Mouse (Mus musculus): ENCODE measurements around the gene Olfr1410. TPM values are rescaled to one million over a fixed set of nuclear protein-coding genes. Genes with fewer than 3 reads are reported as not detected.

Olfr1410 gene
- polyA plus RNA-seq, 1 experiment = not detected

DNA sequence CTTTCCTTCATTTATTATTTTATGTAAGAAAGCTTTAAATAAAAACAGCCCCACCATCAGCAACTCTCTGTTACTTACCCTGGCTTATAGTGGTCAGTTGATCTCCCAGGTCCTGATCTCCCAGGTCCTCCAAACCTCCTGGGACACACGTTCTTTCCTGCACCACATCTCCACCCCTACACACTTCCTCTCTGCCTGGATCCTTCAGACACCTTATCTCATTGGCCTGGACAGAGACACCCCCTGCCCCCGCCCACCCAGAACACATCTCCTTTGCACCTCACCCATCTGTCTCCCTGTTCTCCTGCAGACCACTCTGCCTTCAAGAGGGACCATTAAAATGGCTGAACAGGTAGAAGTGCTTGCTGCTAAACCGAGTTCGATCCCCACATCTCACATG is 41.4 kb downstream of the Olfr1410 start:
- no peak for TF ChIP-seq CTCF (conservative IDR thresholded peaks at IDR 0.05; ENCODE audit: insufficient read depth, insufficient read length, low read depth, low read length)
- no peak for TF ChIP-seq POLR2A (IDR thresholded peaks at IDR 0.05; ENCODE audit: low read depth, low read length)
- no peak for DNase-seq
- WGBS = 68% methylated on average over 4 of the region's 4 CpGs
- H3K36me3 ChIP-seq (ENCODE audit: control insufficient read depth, insufficient read depth, low read length) = no peaks in the 10 kb centered on the region
- no peaks in the 10 kb centered on the region for H3K27me3 ChIP-seq (replicated peaks; ENCODE audit: control insufficient read depth, insufficient read depth, low read length)
- peaks cover 3% of the 10 kb centered on the region; the same call in 1 of the 2 replicates for H3K4me1 ChIP-seq (ENCODE audit: control insufficient read depth, insufficient read depth, low read length)
- H3K27ac ChIP-seq (ENCODE audit: insufficient read depth, low read depth, low read length) = no peak overlapping the region
- no peak overlapping the region for H3K4me3 ChIP-seq (ENCODE audit: insufficient read depth, low read depth, low read length)

DNA sequence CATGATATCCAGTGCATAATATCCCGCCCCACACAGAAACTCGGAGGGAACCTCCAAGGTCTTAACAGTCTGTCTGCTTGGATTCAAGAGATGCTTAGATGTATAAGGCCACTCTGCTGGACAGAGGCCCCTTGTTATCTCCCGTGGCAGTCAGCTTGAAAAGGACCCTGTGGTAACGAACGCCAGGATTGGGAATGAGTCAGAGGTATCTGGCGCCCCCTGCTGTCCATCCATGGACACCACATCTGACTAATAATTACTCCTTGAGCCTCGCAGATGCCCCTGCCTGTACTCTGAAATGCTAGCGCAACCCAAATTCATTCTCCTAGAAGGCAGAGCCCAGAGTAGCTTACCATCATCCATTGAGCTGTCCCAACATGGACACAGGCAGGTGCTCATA is 42.2 kb downstream of the Olfr1410 start:
- Histone ChIP-seq H3K36me3 (ENCODE audit: control insufficient read depth, insufficient read depth, low read length) (no peaks in the 10 kb centered on the region), H3K4me3 (ENCODE audit: insufficient read depth, low read depth, low read length) (no peak overlapping the region), H3K27me3 (replicated peaks; ENCODE audit: control insufficient read depth, insufficient read depth, low read length) (no peaks in the 10 kb centered on the region), H3K27ac (ENCODE audit: insufficient read depth, low read depth, low read length) (no peak overlapping the region), H3K4me1 (ENCODE audit: control insufficient read depth, insufficient read depth, low read length) (no peaks in the 10 kb centered on the region)
- TF ChIP-seq CTCF (conservative IDR thresholded peaks at IDR 0.05; ENCODE audit: insufficient read depth, insufficient read length, low read depth, low read length) (peak; percentile 90), POLR2A (IDR thresholded peaks at IDR 0.05; ENCODE audit: low read depth, low read length) (no peak)
- DNase-seq = peak; percentile 67
- WGBS = 12% methylated on average over 8 of the region's 8 CpGs

DNA sequence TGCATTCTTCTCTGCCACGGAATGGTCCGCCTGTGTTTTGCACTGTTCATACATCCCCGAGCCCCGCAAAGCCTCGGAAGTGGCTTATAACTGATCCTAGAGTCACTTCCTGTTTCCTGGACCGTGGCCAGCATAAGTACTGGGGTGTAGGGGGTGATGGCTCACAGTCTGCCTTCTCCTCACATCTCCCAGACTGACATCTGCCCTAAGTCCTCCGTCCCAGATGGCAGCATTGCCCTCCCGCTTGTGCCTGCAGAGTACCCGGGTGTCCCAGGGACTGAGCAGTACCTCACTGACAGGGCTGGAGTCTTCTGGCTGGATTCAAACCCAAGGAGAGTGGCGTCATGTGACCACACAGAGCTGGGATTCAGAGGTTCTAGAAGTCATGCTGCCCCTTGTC is 42.6 kb downstream of the Olfr1410 start:
- no peak for DNase-seq
- H3K4me1 ChIP-seq (ENCODE audit: control insufficient read depth, insufficient read depth, low read length) = no peaks in the 10 kb centered on the region
- WGBS = 33% methylated on average over 10 of the region's 10 CpGs
- TF ChIP-seq CTCF (conservative IDR thresholded peaks at IDR 0.05; ENCODE audit: insufficient read depth, insufficient read length, low read depth, low read length) (no peak), POLR2A (IDR thresholded peaks at IDR 0.05; ENCODE audit: low read depth, low read length) (no peak)
- H3K27me3 ChIP-seq (replicated peaks; ENCODE audit: control insufficient read depth, insufficient read depth, low read length) = no peaks in the 10 kb centered on the region
- H3K4me3 ChIP-seq (ENCODE audit: insufficient read depth, low read depth, low read length) = no peak overlapping the region
- no peak overlapping the region for H3K27ac ChIP-seq (ENCODE audit: insufficient read depth, low read depth, low read length)
- no peaks in the 10 kb centered on the region for H3K36me3 ChIP-seq (ENCODE audit: control insufficient read depth, insufficient read depth, low read length)

DNA sequence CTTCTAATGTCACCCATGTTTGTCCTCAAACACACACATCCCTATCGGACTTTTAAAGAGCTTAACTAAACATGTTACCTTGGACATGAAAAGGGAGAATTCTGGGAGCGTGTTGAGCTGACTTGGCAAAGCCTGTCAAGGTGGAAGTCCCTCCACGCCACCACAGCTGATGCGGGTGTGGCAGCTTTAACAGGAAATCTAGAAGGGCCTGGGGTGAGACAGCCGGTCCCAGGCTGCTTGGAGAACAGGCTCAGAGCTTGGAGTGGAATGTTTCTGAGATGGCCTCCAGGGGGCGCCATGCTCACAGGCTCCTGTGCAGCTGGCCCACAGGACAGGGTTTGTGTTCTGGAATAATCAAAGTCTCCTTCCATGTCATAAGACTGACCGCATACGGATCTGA is 43.1 kb downstream of the Olfr1410 start, which contains the start of gene Otos:
Gene Otos, minus strand, starts transcription at position 169 of the 400 bp plus-strand sequence.
- peak; percentile 64 for DNase-seq
- WGBS = 16% methylated on average over 8 of the region's 8 CpGs
- no peak within 1 kb of the TSS for H3K4me3 ChIP-seq (ENCODE audit: insufficient read depth, low read depth, low read length)

DNA sequence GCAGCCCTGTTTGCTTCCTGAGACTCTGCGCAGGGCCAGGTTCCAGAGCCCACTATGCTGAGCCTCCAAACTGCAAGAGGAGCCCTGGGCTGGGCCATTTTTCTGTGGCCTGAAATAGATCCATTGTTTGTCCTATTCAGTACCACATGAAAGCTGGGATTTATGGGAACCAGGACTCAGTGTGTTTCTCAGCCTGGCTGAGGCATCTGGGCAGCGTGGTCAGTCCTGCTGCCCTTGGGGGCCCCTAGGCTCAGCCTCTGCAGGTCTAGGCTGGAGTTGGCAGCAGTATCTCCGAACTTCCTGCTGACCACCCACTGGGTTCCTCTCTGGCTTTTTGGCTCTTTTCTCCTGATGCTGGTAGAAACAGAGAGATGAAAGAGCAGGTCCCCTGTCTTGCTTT is 45.9 kb downstream of the Olfr1410 start:
- H3K4me3 ChIP-seq (ENCODE audit: insufficient read depth, low read depth, low read length) = no peak overlapping the region
- no peaks in the 10 kb centered on the region for H3K36me3 ChIP-seq (ENCODE audit: control insufficient read depth, insufficient read depth, low read length)
- no peak overlapping the region for H3K27ac ChIP-seq (ENCODE audit: insufficient read depth, low read depth, low read length)
- no peaks in the 10 kb centered on the region for H3K4me1 ChIP-seq (ENCODE audit: control insufficient read depth, insufficient read depth, low read length)
- no peaks in the 10 kb centered on the region for H3K27me3 ChIP-seq (replicated peaks; ENCODE audit: control insufficient read depth, insufficient read depth, low read length)
- no peak for DNase-seq
- WGBS = 71% methylated on average over 3 of the region's 3 CpGs
- TF ChIP-seq CTCF (conservative IDR thresholded peaks at IDR 0.05; ENCODE audit: insufficient read depth, insufficient read length, low read depth, low read length) (no peak), POLR2A (IDR thresholded peaks at IDR 0.05; ENCODE audit: low read depth, low read length) (no peak)

More for the DNA sequence above, 43.1 kb downstream of the Olfr1410 start, which contains the start of gene Otos:
- Histone ChIP-seq H3K4me1 (ENCODE audit: control insufficient read depth, insufficient read depth, low read length) (no peaks in the 10 kb centered on the region), H3K27me3 (replicated peaks; ENCODE audit: control insufficient read depth, insufficient read depth, low read length) (no peaks in the 10 kb centered on the region), H3K27ac (ENCODE audit: insufficient read depth, low read depth, low read length) (no peak within 1 kb of the TSS), H3K36me3 (ENCODE audit: control insufficient read depth, insufficient read depth, low read length) (no peaks in the 10 kb centered on the region)
- TF ChIP-seq CTCF (conservative IDR thresholded peaks at IDR 0.05; ENCODE audit: insufficient read depth, insufficient read length, low read depth, low read length) = peak; percentile 78
- TF ChIP-seq POLR2A (IDR thresholded peaks at IDR 0.05; ENCODE audit: low read depth, low read length) = no peak

DNA sequence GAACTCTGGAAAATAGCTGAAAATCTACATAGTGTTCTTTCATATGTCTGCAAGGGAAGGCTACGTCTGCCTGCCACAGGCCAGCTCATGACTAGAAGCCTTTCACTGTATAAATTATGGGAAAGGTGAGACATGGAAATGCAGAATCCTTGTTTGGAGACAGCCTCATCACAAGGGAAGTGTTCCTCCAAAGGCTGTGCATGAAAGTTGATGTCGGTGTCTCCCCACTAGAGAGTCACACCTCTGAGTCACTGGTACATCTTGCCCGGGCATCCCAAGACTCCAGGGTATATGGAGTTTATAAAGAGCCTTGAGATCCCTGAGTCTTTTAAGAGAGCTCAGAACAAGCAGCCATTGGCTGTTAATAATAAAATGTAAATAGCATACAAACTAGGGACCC is 47.6 kb downstream of the Olfr1410 start:
- Histone ChIP-seq H3K27ac (ENCODE audit: insufficient read depth, low read depth, low read length) (no peak overlapping the region), H3K4me3 (ENCODE audit: insufficient read depth, low read depth, low read length) (no peak overlapping the region), H3K36me3 (ENCODE audit: control insufficient read depth, insufficient read depth, low read length) (no peaks in the 10 kb centered on the region), H3K4me1 (ENCODE audit: control insufficient read depth, insufficient read depth, low read length) (no peaks in the 10 kb centered on the region), H3K27me3 (replicated peaks; ENCODE audit: control insufficient read depth, insufficient read depth, low read length) (no peaks in the 10 kb centered on the region)
- 93% methylated on average over 3 of the region's 3 CpGs for WGBS
- DNase-seq = no peak
- TF ChIP-seq CTCF (conservative IDR thresholded peaks at IDR 0.05; ENCODE audit: insufficient read depth, insufficient read length, low read depth, low read length) (no peak), POLR2A (IDR thresholded peaks at IDR 0.05; ENCODE audit: low read depth, low read length) (no peak)

DNA sequence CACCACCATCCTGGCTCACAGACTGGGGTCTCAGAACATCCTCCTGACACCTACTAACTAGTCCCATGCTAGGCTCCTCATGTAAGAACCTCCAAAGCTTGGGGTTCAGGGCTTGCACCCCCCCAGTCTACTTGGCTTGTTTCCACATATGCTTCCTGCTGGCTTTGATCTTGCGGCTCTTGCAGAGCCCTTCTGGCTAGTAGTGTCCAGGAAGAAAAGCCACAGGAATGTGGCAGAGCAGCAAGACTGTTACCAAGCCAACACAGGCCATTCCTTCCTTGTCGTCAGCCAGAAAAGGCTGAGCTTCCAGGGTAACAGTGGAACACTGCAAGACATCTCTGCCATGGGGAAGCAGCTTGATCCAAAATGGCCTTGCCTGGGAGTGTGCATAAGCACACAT is 49.1 kb downstream of the Olfr1410 start:
- Histone ChIP-seq H3K27ac (ENCODE audit: insufficient read depth, low read depth, low read length) (no peak overlapping the region), H3K36me3 (ENCODE audit: control insufficient read depth, insufficient read depth, low read length) (no peaks in the 10 kb centered on the region), H3K27me3 (replicated peaks; ENCODE audit: control insufficient read depth, insufficient read depth, low read length) (no peaks in the 10 kb centered on the region), H3K4me1 (ENCODE audit: control insufficient read depth, insufficient read depth, low read length) (no peaks in the 10 kb centered on the region), H3K4me3 (ENCODE audit: insufficient read depth, low read depth, low read length) (no peak overlapping the region)
- DNase-seq = no peak
- no peak for TF ChIP-seq POLR2A (IDR thresholded peaks at IDR 0.05; ENCODE audit: low read depth, low read length)
- TF ChIP-seq CTCF (conservative IDR thresholded peaks at IDR 0.05; ENCODE audit: insufficient read depth, insufficient read length, low read depth, low read length) = no peak
- WGBS = 73% methylated on average over 2 of the region's 2 CpGs

Measured in kidney, adult 2 months (tissue).